Mouse (Mus musculus): ENCODE results near the gene Ube2c. TPM values are rescaled to one million over a fixed set of nuclear protein-coding genes. Genes with fewer than 3 reads are reported as not detected.
A peak's percentile ranks its signal among the peaks of the same experiment; 100 is the strongest.

Gene Ube2c
- polyA plus RNA-seq, 1 experiment from 2014 or later: 21.1 TPM

GRCm38 (mm10) chr2:164777246-164778014 is 7.7 kb downstream of the Ube2c start:
- no peak for TF ChIP-seq EP300 (IDR thresholded peaks at IDR 0.05)
- no peak for TF ChIP-seq CTCF (IDR thresholded peaks at IDR 0.05)
- Histone ChIP-seq H3K4me1 (ENCODE audit: insufficient read depth, low read depth, low read length) (no peaks in the 10 kb centered on the region), H3K9ac (replicated peaks; ENCODE audit: low read depth) (no peak overlapping the region), H3K27ac (ENCODE audit: low read length) (no peak overlapping the region), H3K27me3 (replicated peaks; ENCODE audit: insufficient read depth, low read length) (no peaks in the 10 kb centered on the region), H3K36me3 (ENCODE audit: insufficient read depth, low read length) (no peaks in the 10 kb centered on the region), H3K4me3 (ENCODE audit: low read depth, low read length) (no peak overlapping the region), H3K4me2 (replicated peaks; ENCODE audit: low read depth, low read length) (no peak overlapping the region), H3K9me3 (ENCODE audit: low read length) (no peaks in the 10 kb centered on the region)
- no peak for DNase-seq (ENCODE audit: low spot score)
- ATAC-seq: no peak
- WGBS: 78% methylated on average over 30 of the region's 30 CpGs

- Histone ChIP-seq H3K4me1 (ENCODE audit: insufficient read depth, low read depth, low read length) (no peaks in the 10 kb centered on the region), H3K4me3 (ENCODE audit: low read depth, low read length) (no peak overlapping the region), H3K4me2 (replicated peaks; ENCODE audit: low read depth, low read length) (no peak overlapping the region), H3K9ac (replicated peaks; ENCODE audit: low read depth) (no peak overlapping the region), H3K27me3 (replicated peaks; ENCODE audit: insufficient read depth, low read length) (no peaks in the 10 kb centered on the region), H3K27ac (ENCODE audit: low read length) (no peak overlapping the region), H3K36me3 (ENCODE audit: insufficient read depth, low read length) (no peaks in the 10 kb centered on the region), H3K9me3 (ENCODE audit: low read length) (no peaks in the 10 kb centered on the region)
- ATAC-seq: no peak
- no peak for DNase-seq (ENCODE audit: low spot score)
- 87% methylated on average over 11 of the region's 11 CpGs for WGBS
- no peak for TF ChIP-seq CTCF (IDR thresholded peaks at IDR 0.05)
- TF ChIP-seq EP300 (IDR thresholded peaks at IDR 0.05): no peak
These were observed 8.3 kb downstream of the Ube2c start for GRCm38 (mm10) chr2:164778015-164778287.

GRCm38 (mm10) chr2:164778809-164779208 is 9.1 kb downstream of the Ube2c start:
- DNase-seq (ENCODE audit: low spot score) (no peak), ATAC-seq (no peak)
- Histone ChIP-seq H3K9me3 (ENCODE audit: low read length) (no peaks in the 10 kb centered on the region), H3K4me3 (ENCODE audit: low read depth, low read length) (no peak overlapping the region), H3K4me2 (replicated peaks; ENCODE audit: low read depth, low read length) (no peak overlapping the region), H3K27me3 (replicated peaks; ENCODE audit: insufficient read depth, low read length) (no peaks in the 10 kb centered on the region), H3K9ac (replicated peaks; ENCODE audit: low read depth) (no peak overlapping the region), H3K36me3 (ENCODE audit: insufficient read depth, low read length) (no peaks in the 10 kb centered on the region), H3K27ac (ENCODE audit: low read length) (no peak overlapping the region), H3K4me1 (ENCODE audit: insufficient read depth, low read depth, low read length) (no peaks in the 10 kb centered on the region)
- TF ChIP-seq CTCF (IDR thresholded peaks at IDR 0.05) (no peak), EP300 (IDR thresholded peaks at IDR 0.05) (no peak)
- WGBS: 59% methylated on average over 7 of the region's 7 CpGs

GRCm38 (mm10) chr2:164779481-164780086 is 9.9 kb downstream of the Ube2c start, which contains the start of gene Tnnc2:
Gene Tnnc2 (minus strand): TSS chr2:164779967.
- WGBS: 65% methylated on average over 8 of the region's 8 CpGs
- H3K4me3 ChIP-seq (ENCODE audit: low read depth, low read length): no peak within 1 kb of the TSS
- no peaks in the 10 kb centered on the region for H3K4me1 ChIP-seq (ENCODE audit: insufficient read depth, low read depth, low read length)
- H3K27me3 ChIP-seq (replicated peaks; ENCODE audit: insufficient read depth, low read length): no peaks in the 10 kb centered on the region
- TF ChIP-seq EP300 (IDR thresholded peaks at IDR 0.05): no peak
- TF ChIP-seq CTCF (IDR thresholded peaks at IDR 0.05): no peak
- no peak within 1 kb of the TSS for H3K4me2 ChIP-seq (replicated peaks; ENCODE audit: low read depth, low read length)
- no peaks in the 10 kb centered on the region for H3K36me3 ChIP-seq (ENCODE audit: insufficient read depth, low read length)
- DNase-seq (ENCODE audit: low spot score) (no peak), ATAC-seq (no peak)
- H3K9ac ChIP-seq (replicated peaks; ENCODE audit: low read depth): no peak within 1 kb of the TSS
- H3K9me3 ChIP-seq (ENCODE audit: low read length): no peaks in the 10 kb centered on the region
- H3K27ac ChIP-seq (ENCODE audit: low read length): no peak within 1 kb of the TSS

GRCm38 (mm10) chr2:164781876-164782275 is 12.2 kb downstream of the Ube2c start:
- 0 out of 2 replicates have a peak, but pooled peaks cover 6% of the 10 kb centered on the region for H3K4me1 ChIP-seq (ENCODE audit: insufficient read depth, low read depth, low read length)
- H3K9me3 ChIP-seq (ENCODE audit: low read length): no peaks in the 10 kb centered on the region
- no peak overlapping the region for H3K9ac ChIP-seq (replicated peaks; ENCODE audit: low read depth)
- TF ChIP-seq EP300 (IDR thresholded peaks at IDR 0.05) (no peak), CTCF (IDR thresholded peaks at IDR 0.05) (no peak)
- ATAC-seq: no peak
- H3K4me3 ChIP-seq (ENCODE audit: low read depth, low read length): no peak overlapping the region
- no peak overlapping the region for H3K4me2 ChIP-seq (replicated peaks; ENCODE audit: low read depth, low read length)
- no peaks in the 10 kb centered on the region for H3K27me3 ChIP-seq (replicated peaks; ENCODE audit: insufficient read depth, low read length)
- 63% methylated on average over 4 of the region's 4 CpGs for WGBS
- H3K27ac ChIP-seq (ENCODE audit: low read length): no peak overlapping the region
- H3K36me3 ChIP-seq (ENCODE audit: insufficient read depth, low read length): no peaks in the 10 kb centered on the region
- DNase-seq (ENCODE audit: low spot score): no peak

GRCm38 (mm10) chr2:164783926-164784581 is 14.4 kb downstream of the Ube2c start:
- Histone ChIP-seq H3K27ac (ENCODE audit: low read length) (no peak overlapping the region), H3K9me3 (ENCODE audit: low read length) (no peaks in the 10 kb centered on the region), H3K36me3 (ENCODE audit: insufficient read depth, low read length) (no peaks in the 10 kb centered on the region), H3K27me3 (replicated peaks; ENCODE audit: insufficient read depth, low read length) (no peaks in the 10 kb centered on the region), H3K4me2 (replicated peaks; ENCODE audit: low read depth, low read length) (no peak overlapping the region), H3K4me1 (ENCODE audit: insufficient read depth, low read depth, low read length) (0 out of 2 replicates have a peak, but pooled peaks cover 8% of the 10 kb centered on the region), H3K4me3 (ENCODE audit: low read depth, low read length) (no peak overlapping the region), H3K9ac (replicated peaks; ENCODE audit: low read depth) (no peak overlapping the region)
- TF ChIP-seq CTCF (IDR thresholded peaks at IDR 0.05): peak; percentile 59
- no peak for TF ChIP-seq EP300 (IDR thresholded peaks at IDR 0.05)
- 76% methylated on average over 7 of the region's 7 CpGs for WGBS
- ATAC-seq: no peak
- peak; percentile 44 for DNase-seq (ENCODE audit: low spot score)

Measured in lung, postnatal 0 days (tissue).